Mouse (Mus musculus): ENCODE measurements around the gene 1700028P14Rik.
"Not testable (repeated sequence)": the region's sequence is repeated elsewhere in the genome, so short reads cannot be mapped to it uniquely, and the experiment has no call there.

Gene 1700028P14Rik

GRCm38 (mm10) chr19:23652644-23653043 is at the start of gene 1700028P14Rik:
TSS of gene 1700028P14Rik (minus strand) at chr19:23652812.
- no peak for DNase-seq (ENCODE audit: low read depth in 1 of 2, low spot score in 2 of 2)

- no peak for DNase-seq (ENCODE audit: low read depth in 1 of 2, low spot score in 2 of 2)
Measured at GRCm38 (mm10) chr19:23699131-23699530, 46.5 kb upstream of the 1700028P14Rik start.

DNA sequence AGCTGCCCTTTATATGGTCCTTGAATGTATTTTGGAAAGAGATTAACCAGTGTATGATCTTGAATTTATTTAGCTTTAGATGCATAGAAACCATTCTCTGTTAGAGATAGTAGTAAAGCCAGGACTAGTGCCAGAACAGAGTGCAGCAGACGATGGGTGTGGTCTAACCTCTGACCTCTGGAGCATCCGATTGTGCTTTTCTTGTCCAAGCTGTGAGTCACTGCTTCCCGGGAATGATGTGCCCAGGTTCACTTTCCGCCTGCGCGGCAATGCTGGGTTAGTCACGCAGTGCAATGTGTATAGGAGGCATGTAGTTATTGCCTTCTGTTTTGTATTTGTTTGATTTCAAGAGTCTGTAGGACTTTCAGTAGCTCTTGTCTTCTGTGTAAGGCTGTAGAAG is 45.8 kb upstream of the 1700028P14Rik start:
- no peak for DNase-seq (ENCODE audit: low read depth in 1 of 2, low spot score in 2 of 2)

DNA sequence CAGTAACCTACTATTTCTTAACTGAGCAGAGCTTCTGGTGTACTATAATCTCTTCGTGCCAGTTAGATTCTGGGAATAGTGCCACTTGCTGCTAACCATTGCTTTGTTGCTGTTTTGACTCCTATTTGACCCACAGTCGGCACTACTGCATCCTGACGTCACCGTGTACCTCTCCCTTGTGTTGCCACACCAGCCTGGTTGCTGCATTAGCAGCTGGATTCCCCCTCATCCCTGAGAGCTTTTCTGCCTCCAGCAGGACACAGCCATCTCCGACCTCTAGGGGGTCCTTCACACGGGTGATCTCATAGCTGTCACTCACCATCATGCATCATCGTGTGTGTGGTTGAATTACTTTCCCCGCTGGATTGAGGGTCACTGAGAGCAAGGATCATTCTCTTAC is 45.2 kb upstream of the 1700028P14Rik start:
- DNase-seq (ENCODE audit: low read depth in 1 of 2, low spot score in 2 of 2): no peak

DNA sequence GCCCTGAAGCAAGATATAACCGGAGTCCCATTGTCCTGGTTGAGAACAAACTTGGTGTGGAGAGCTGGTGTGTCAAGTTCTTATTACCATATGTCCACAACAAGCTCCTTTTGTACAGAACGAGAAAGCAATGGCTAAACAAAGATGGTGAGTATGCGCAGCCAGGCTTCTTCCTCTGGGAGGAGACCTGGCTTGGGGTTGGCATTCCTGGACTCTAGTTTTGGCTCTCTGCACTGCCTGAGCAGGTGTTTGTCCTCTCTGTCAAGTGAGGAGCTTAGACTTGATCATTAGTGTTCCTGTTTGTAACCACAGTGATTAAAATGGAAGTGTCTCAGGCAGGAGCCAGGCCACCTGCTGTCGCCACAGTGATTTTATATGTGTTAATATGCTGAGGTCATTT is 41.7 kb upstream of the 1700028P14Rik start:
- no peak for DNase-seq (ENCODE audit: low read depth in 1 of 2, low spot score in 2 of 2)

DNA sequence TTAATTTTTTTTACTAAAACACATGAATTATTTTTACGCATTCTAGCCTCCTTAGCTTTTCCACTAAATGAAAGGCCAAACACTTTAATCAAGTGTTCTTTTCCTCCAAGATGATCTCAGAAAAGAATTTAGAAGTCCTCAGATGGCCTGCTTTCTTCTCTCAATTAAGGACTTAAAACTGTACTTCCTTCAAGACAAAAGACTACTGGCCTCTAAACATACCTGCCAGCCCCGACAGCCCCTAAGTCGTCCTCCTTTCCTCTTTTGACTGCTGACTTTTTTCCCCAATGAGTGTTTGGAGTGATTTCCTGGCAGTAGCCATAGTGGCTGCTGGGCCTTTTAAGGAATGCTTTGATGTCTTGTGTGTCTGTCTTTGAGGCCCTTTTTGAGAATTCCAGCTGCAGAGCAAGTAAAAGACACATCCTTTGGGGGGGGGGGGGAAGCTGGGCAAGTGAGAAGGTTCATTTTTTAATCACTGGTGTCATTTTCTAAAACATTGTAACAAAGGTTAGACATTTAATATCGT is 35.9 kb upstream of the 1700028P14Rik start:
- no peak for DNase-seq (ENCODE audit: low read depth in 1 of 2, low spot score in 2 of 2)

- peak; percentile 56 to 77 for DNase-seq (ENCODE audit: low read depth in 1 of 2, low spot score in 2 of 2)
Measured at GRCm38 (mm10) chr19:23687296-23688021, 34.8 kb upstream of the 1700028P14Rik start, which contains the start of gene Ptar1. TSS of gene Ptar1 (plus strand) at chr19:23687429.

- no peak for DNase-seq (ENCODE audit: low read depth in 1 of 2, low spot score in 2 of 2)
Measured at GRCm38 (mm10) chr19:23686962-23687295, 34.3 kb upstream of the 1700028P14Rik start.

DNA sequence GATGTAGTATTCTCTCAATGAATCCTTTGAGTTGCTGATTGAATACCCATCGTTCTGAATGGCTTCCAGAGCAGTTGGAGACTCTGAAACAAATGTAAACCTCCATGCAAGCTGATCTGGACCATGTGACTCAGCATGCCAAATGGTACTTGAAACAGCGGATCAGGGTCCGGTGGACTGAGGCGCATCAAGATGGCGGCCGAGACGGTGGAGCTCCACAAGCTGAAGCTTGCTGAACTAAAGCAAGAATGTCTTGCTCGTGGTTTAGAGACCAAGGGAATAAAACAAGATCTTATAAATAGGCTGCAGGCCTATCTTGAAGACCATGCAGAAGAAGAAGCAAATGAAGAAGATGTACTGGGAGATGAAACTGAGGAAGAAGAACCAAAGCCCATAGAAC is 23.0 kb upstream of the 1700028P14Rik start:
- DNase-seq (ENCODE audit: low read depth in 1 of 2, low spot score in 2 of 2): not testable (repeated sequence)

DNA sequence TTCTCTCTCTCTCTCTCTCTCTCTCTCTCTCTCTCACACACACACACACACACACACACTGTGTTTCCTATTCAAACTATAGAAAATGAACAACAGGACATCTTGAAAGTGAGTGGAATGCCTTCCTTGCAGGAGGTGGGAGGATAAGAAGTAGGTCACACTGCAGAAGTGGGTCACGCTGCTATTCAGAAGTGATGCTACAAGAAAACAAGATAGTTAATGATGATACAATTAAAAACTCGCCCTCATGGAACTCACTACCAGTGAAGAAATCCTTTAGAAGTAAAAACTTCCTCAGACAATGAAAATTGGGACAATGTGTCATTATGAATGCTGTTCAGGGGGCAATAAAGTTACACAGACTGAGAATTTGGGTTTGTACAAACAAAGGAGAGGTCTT is 20.4 kb upstream of the 1700028P14Rik start:
- DNase-seq (ENCODE audit: low read depth in 1 of 2, low spot score in 2 of 2): no peak

- DNase-seq (ENCODE audit: low read depth in 1 of 2, low spot score in 2 of 2): no peak
Measured at GRCm38 (mm10) chr19:23668142-23668655, 15.6 kb upstream of the 1700028P14Rik start.

DNA sequence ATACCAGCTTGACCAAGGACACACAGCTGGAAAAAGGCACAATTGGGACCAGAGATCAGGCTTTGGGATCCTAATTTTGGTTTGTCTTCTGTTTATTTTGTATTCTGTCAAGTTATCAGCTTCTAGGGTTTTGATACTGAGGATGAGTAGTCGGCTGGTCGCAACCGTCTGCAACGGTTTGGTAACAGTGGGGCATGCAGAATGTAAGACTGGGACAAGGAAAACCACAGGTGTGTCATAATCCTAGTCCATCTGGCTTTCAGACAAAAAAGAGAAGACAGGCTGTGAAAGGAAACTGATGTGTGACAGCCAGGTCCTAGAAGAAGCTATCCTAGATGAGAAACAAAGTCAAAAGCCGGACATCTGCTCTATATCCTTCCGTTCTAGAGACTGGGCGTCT is 11.5 kb upstream of the 1700028P14Rik start:
- DNase-seq (ENCODE audit: low read depth in 1 of 2, low spot score in 2 of 2): no peak

DNA sequence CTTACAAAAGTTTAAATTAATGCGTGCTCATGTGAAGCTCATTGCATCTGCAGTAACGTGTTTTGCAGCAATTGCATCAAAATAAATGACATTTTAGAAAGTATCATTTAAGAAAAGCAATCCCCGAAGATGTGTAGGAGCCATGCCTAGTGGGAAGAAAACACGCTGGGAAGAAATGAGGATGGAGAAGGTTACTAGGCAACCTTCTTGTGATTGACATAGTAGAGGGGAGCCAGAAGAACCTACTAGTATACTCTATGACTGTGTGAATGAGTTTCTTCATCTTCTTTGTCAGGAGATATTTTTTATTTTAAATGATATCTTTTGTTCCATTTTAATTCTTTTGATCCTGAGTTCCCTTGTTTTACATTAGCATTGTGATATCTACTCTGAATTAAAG is 5.7 kb upstream of the 1700028P14Rik start:
- DNase-seq (ENCODE audit: low read depth in 1 of 2, low spot score in 2 of 2): no peak

GRCm38 (mm10) chr19:23657261-23657932 is 4.8 kb upstream of the 1700028P14Rik start:
- DNase-seq (ENCODE audit: low read depth in 1 of 2, low spot score in 2 of 2): no peak

- DNase-seq (ENCODE audit: low read depth in 1 of 2, low spot score in 2 of 2): no peak
Measured at GRCm38 (mm10) chr19:23653154-23653553, 542 bp upstream of the 1700028P14Rik start.

DNA sequence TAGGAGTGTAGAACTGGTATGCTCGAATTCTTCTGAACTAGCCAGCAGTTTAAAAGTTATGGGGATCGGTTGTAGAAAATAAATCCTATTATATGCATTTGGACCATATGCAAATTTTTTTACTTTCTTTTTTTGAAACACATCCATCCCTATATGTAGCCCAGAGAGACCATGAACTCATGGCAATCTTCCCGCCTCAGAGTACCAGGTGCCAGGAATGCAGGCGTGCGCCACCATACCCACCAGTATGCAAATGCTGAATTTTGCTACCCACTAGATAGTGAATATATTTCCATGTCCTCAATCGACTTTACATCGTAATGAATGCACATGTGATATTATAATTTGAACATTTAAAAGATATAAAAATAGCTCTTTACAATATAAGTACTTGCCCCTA is 5.3 kb downstream of the 1700028P14Rik start:
- DNase-seq (ENCODE audit: low read depth in 1 of 2, low spot score in 2 of 2): no peak

DNA sequence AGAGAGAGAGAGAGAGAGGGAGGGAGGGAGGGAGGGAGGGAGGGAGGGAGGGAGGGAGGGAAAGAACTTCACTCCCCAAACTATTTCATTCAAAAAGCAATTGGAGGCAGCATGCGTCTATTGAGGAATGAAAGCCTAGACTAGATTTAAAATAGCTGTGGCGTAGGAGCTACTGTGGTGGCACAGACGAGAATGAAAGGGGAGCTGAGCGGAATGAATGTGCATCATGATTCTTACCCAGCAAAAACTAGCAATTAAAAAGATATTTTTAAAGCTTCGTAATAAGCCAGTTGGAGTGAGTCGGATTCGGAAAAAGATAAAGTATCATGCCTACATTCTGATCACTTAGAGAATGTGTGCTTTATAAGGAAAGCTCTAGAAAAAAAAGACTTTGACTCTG is 7.3 kb downstream of the 1700028P14Rik start:
- no peak for DNase-seq (ENCODE audit: low read depth in 1 of 2, low spot score in 2 of 2)

- no peak for DNase-seq (ENCODE audit: low read depth in 1 of 2, low spot score in 2 of 2)
Measured at GRCm38 (mm10) chr19:23643819-23644218, 8.8 kb downstream of the 1700028P14Rik start.

GRCm38 (mm10) chr19:23636786-23637185 is 15.8 kb downstream of the 1700028P14Rik start:
- DNase-seq (ENCODE audit: low read depth in 1 of 2, low spot score in 2 of 2): no peak

DNA sequence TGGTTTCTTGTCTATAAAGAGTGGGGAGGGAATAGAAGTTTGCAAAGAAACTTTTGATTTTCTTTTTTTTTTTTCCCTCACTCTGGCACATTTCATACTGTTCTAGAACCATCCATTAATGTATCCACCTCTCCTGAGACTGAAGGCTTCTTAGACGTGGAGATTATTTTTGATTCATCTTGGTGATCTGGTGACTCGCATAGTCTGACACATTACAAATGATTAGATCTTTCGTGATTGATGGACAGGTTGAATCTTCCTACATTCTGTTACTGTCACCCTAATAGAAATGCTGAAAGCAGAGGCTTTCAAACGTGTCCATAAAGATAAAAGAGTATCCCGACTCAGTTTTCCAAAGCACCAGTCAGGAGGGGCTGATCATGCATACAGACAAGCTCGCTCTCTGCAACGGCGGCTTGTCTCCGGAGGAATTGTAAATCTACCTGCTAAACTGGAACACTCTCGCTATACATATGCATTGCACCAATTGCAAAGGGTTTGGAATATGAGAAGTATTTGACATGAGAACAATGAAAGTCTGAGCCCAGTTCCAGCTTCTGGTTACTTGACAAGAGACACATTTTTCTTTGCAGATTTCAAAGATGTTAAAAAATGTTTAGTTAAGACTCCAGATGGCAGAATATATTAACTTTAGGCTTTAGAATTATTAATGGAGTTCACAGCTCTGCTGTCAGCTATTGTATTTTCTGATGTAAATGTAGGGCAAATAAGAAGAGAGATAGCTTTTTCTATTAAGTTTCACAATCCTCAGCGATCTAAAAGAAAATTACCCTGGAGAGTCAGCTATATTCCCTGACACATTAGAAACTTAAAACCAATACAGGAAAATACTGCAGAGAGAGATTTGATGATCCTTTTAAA is 20.8 kb downstream of the 1700028P14Rik start:
- DNase-seq (ENCODE audit: low read depth in 1 of 2, low spot score in 2 of 2): no peak

GRCm38 (mm10) chr19:23614268-23614667 is 38.3 kb downstream of the 1700028P14Rik start:
- DNase-seq (ENCODE audit: low read depth in 1 of 2, low spot score in 2 of 2): no peak

Data from monocyte, adult 2 months (primary cell).